Mouse (Mus musculus) forebrain, embryonic 12.5 days (tissue): ENCODE measurements around the gene Scube2. TPM values are rescaled to one million over a fixed set of nuclear protein-coding genes. Genes with fewer than 3 reads are reported as not detected.

Experiments
- ATAC-seq: fragments of 200-750 bp; cut with Nextera tagmentation; 2 replicates; pipeline ENCODE4 v1.8.0; 2017; ENCODE audit warnings: moderate TSS enrichment; ENCODE audit not compliant: low FRiP score
- H3K27ac ChIP-seq: fragments of 300-500 bp; sonication (generic); 2 replicates; pipeline ENCODE4 v1.5.1; 2016; ENCODE audit warnings: mild to moderate bottlenecking
- H3K27me3 ChIP-seq: fragments of 300-500 bp; sonication (generic); 2 replicates; pipeline ENCODE4 v1.6.1; 2016; ENCODE audit warnings: mild to moderate bottlenecking
- H3K36me3 ChIP-seq: fragments of 300-500 bp; sonication (generic); replicated peaks from 2 replicates; pipeline ENCODE4 v1.6.1; 2016; ENCODE audit warnings: mild to moderate bottlenecking
- H3K4me1 ChIP-seq: fragments of 300-500 bp; sonication (generic); 2 replicates; pipeline ENCODE4 v1.6.1; 2016
- H3K4me2 ChIP-seq: fragments of 300-500 bp; sonication (generic); 2 replicates; pipeline ENCODE4 v1.6.1; 2016; ENCODE audit warnings: mild to moderate bottlenecking, moderate library complexity
- H3K4me3 ChIP-seq: fragments of 300-500 bp; sonication (generic); replicated peaks from 2 replicates; pipeline ENCODE4 v1.5.1; 2016; ENCODE audit warnings: mild to moderate bottlenecking
- H3K9ac ChIP-seq: fragments of 300-500 bp; sonication (generic); 2 replicates; pipeline ENCODE4 v1.6.1; 2016; ENCODE audit warnings: mild to moderate bottlenecking
- H3K9me3 ChIP-seq: fragments of 300-500 bp; sonication (generic); 2 replicates; pipeline ENCODE4 v1.6.1; 2016
- WGBS: fragments of 180-500 bp; shearing (Covaris S2); methylation state at CpG from one replicate; pipeline ENCODE4 v1.1.7; 2016; 5-methylcytosine and 5-hydroxymethylcytosine counted together
- polyA plus RNA-seq: library from polyadenylated mRNA; unstranded; fragments of >200 nt; fragmentation: Nextera tagmentation; extraction: Ambion mirVana; gene quantifications from 2 replicates; pipeline ENCODE4 v1.2.1, GENCODE M21; 2016

The Scube2 gene
- polyA plus RNA-seq, 1 experiment from 2014 or later = 1.5 TPM

- Histone ChIP-seq H3K9ac (no peak overlapping the region), H3K27me3 (peaks cover 49% of the 10 kb centered on the region), H3K27ac (no peak overlapping the region), H3K4me2 (no peak overlapping the region), H3K36me3 (no peaks in the 10 kb centered on the region), H3K4me3 (no peak overlapping the region), H3K9me3 (no peaks in the 10 kb centered on the region), H3K4me1 (peaks cover 14% of the 10 kb centered on the region)
- no peak for ATAC-seq
- 69% methylated on average over 7 of the region's 7 CpGs for WGBS
Measured at GRCm38 (mm10) chr7:109783281-109783680, 82.2 kb downstream of the Scube2 start.

DNA sequence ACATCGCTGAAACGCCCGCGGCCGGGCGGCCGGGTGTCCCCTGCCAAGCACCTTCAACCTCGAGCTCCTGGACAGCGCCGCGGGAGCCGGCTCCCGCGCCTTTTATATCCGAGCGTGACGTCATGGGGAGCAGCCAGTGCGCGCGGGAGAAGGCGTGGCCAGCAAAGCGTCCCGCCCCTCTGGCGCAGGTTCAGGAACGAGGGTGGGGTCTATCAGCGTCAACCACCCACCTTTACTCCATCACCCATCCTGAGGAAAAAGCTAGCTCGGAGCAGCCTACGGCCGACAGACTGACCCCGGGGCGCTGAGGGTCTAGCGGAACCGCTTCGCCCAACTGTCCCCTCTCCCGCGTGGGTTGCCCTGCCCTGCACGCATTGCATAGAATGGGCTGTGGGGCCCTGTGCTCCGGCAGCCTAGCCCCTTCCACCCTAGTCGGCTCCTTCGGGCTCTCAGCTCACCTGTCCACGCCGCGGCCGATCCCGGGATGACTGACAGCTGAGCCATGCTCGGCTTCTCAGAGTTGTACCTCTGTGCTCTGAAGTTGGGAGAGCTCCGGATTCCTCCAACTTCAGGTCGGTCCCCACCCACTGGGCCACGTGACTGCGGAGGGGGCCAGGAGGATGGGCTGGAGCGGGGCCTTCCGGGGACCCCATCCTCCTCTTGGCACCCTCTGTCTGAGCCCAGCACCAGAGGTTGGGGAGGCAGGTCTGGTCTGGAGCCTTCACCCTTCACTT, 83.8 kb downstream of the Scube2 start, which contains the start of gene Nrip3:
Gene Nrip3 (minus strand): TSS at position 556 of the 734 bp plus-strand sequence.
- peak within 1 kb of the TSS; percentile 61 for H3K9ac ChIP-seq
- H3K36me3 ChIP-seq = no peaks in the 10 kb centered on the region
- H3K27me3 ChIP-seq = peaks cover 52% of the 10 kb centered on the region
- H3K9me3 ChIP-seq = no peaks in the 10 kb centered on the region
- 2% methylated on average over 52 of the region's 52 CpGs for WGBS
- no peak within 1 kb of the TSS for H3K27ac ChIP-seq
- peak within 1 kb of the TSS; percentile 52 for H3K4me3 ChIP-seq
- H3K4me1 ChIP-seq = peaks cover 14% of the 10 kb centered on the region
- peak; percentile 90 for ATAC-seq
- H3K4me2 ChIP-seq = peak within 1 kb of the TSS; percentile 92

- 2% methylated on average over 24 of the region's 24 CpGs for WGBS
Measured at GRCm38 (mm10) chr7:109781087-109781469, 84.4 kb downstream of the Scube2 start.

DNA sequence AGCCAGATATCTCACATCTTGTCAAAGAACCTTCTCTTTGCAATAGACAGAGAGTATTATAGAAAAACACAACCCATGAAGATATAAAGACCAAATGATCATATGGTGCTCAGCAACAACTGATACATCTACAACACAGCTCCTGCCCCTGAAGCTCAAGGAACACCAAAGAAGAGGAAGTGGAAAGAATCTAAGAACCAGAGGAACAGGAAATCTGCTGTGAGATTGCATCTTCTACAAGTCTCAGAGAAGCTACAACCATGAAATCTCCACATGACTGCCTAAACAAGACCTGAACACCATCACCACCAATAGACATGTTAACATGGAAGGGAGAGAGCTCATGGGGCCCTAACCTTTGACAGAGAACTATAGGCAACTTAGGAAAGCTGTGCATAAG, 93.2 kb downstream of the Scube2 start:
- H3K9me3 ChIP-seq = no peaks in the 10 kb centered on the region
- no peaks in the 10 kb centered on the region for H3K36me3 ChIP-seq
- H3K27ac ChIP-seq = no peak overlapping the region
- no peak for ATAC-seq
- no peak overlapping the region for H3K4me2 ChIP-seq
- no peak overlapping the region for H3K4me3 ChIP-seq
- no peaks in the 10 kb centered on the region for H3K4me1 ChIP-seq
- no peak overlapping the region for H3K9ac ChIP-seq
- H3K27me3 ChIP-seq = 0 out of 2 replicates have a peak, but pooled peaks cover 2% of the 10 kb centered on the region

More at GRCm38 (mm10) chr7:109781087-109781469, 84.4 kb downstream of the Scube2 start:
- Histone ChIP-seq H3K4me3 (peak overlapping the region; percentile 52), H3K36me3 (no peaks in the 10 kb centered on the region), H3K9ac (peak overlapping the region; percentile 61), H3K4me1 (peaks cover 14% of the 10 kb centered on the region), H3K27me3 (peaks cover 52% of the 10 kb centered on the region), H3K27ac (no peak overlapping the region), H3K4me2 (peak overlapping the region; percentile 92), H3K9me3 (no peaks in the 10 kb centered on the region)
- ATAC-seq = peak; percentile 68; the same call in 1 of the 2 replicates

DNA sequence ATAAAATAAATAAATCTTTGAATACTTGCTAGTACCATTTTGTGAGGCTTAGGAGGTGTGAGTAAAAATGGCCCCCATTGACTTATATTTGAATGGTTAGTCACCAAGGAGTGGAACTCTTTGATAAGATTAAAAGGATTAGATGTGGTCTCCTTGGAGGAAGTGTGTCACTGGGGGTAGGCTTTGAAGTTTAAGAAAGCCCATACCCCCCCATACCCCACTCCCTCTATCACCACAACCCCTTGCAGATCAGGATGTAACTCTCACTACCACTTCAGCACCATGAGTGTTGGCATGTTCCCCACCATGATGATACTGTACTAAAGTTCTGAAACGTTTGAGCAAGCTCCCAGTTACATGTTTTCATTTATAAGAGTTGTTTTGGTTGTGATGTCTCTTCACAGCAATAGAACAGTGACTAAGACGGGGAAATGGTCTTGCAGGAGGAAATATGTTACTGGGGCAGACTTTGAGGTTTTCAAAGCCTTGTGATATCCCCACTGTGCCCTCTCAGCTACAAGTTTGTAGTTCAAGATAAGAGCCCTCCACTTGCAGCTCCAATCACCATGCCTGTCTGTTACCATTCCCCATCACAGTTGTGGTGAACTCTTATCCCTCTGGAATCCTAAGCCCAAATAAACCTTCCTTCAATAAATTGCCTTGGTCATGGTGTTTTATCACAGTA, 96.6 kb downstream of the Scube2 start:
- ATAC-seq = no peak
- H3K4me1 ChIP-seq = no peaks in the 10 kb centered on the region
- WGBS = 60% methylated on average over 2 of the region's 2 CpGs
- H3K27me3 ChIP-seq = no peaks in the 10 kb centered on the region
- no peak overlapping the region for H3K4me3 ChIP-seq
- no peaks in the 10 kb centered on the region for H3K9me3 ChIP-seq
- H3K4me2 ChIP-seq = no peak overlapping the region
- H3K9ac ChIP-seq = no peak overlapping the region
- no peak overlapping the region for H3K27ac ChIP-seq
- no peaks in the 10 kb centered on the region for H3K36me3 ChIP-seq

DNA sequence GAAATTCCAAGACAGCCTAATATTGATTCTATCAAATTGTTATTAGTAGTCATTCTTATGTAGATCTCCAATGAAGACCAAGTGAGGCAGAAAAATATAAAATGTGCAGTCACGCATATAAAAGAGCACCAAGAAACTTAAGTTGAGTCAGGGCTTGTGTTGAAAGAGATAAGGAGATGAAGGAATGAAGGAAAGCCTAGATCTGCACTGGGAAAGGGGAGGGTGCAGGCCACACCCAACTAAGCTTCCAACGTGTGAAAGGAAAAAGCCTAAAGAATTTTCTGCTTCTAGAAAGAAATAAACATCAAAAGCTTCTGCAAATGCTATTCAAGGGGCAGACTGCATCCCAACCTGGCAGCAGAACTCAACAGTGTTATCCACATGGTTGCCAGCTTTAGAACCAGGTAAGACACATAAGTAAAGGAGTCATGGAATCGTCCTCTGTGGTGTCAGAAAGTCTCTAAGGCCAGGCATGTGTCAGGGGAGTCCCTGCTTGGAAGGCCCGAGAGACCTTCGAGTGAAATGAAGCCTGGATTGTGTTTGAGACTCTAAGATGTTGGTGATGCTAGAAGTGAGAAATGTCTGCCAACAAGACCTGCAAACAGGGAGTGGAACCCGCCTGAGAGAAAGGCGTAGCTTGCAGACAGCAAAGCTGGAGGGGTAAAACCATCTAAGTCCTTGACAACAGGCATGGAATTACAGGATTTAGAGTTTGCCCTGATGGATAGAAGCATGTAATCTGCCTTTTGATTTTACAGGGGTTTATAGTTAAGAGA, 97.7 kb downstream of the Scube2 start:
- Histone ChIP-seq H3K27me3 (no peaks in the 10 kb centered on the region), H3K4me3 (no peak overlapping the region), H3K4me1 (no peaks in the 10 kb centered on the region), H3K36me3 (no peaks in the 10 kb centered on the region), H3K9ac (no peak overlapping the region), H3K4me2 (no peak overlapping the region), H3K27ac (no peak overlapping the region), H3K9me3 (no peaks in the 10 kb centered on the region)
- no peak for ATAC-seq
- WGBS = 86% methylated on average over 7 of the region's 7 CpGs

DNA sequence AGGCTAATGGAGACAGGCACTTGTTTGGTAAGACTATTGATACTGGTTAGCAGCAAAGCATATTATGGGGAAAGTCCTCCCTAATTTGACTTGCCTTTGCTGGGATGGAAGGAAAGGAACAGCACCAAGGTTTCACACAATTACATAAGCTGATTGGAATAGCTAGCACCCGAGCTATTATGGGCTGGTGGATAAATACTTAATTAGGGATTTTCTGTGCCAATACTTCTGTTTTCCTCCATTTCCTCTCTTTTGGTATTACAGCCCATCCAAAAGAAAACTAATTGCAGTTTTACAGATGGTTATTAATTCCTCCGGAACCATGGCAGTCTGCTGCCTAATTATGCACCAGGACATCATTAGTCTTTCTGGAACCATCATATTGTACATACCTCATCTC, 101.5 kb downstream of the Scube2 start:
- no peak overlapping the region for H3K4me3 ChIP-seq
- H3K27me3 ChIP-seq = no peaks in the 10 kb centered on the region
- no peaks in the 10 kb centered on the region for H3K36me3 ChIP-seq
- no peak overlapping the region for H3K4me2 ChIP-seq
- H3K9me3 ChIP-seq = no peaks in the 10 kb centered on the region
- no peak overlapping the region for H3K9ac ChIP-seq
- WGBS = 49% methylated on average over 2 of the region's 2 CpGs
- no peaks in the 10 kb centered on the region for H3K4me1 ChIP-seq
- no peak overlapping the region for H3K27ac ChIP-seq
- ATAC-seq = no peak

- no peak overlapping the region for H3K9ac ChIP-seq
- ATAC-seq = no peak
- 96% methylated on average over 3 of the region's 3 CpGs for WGBS
- no peak overlapping the region for H3K27ac ChIP-seq
- no peaks in the 10 kb centered on the region for H3K9me3 ChIP-seq
- H3K36me3 ChIP-seq = no peaks in the 10 kb centered on the region
- H3K27me3 ChIP-seq = no peaks in the 10 kb centered on the region
- no peak overlapping the region for H3K4me2 ChIP-seq
- H3K4me3 ChIP-seq = no peak overlapping the region
- H3K4me1 ChIP-seq = peaks cover 15% of the 10 kb centered on the region
Measured at GRCm38 (mm10) chr7:109756291-109756690, 109.2 kb downstream of the Scube2 start.

DNA sequence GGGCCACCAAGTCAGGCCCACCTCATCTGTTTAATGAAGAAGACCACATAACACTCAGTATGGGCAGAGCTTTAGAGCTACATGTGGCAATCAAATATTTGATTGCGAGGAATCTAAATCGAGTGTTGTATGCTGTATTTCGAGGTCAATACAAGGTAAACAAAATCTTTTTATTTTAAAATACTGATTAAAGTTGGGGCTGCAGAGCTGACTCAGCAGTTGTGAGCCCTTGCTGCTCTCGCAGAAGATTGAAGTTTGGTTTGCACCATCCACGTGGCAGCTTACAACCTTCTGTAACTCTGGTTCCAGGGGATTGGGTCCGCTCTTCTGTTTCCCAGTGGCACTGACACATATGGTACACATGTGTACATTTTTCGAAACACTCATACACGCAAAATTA, 111.4 kb downstream of the Scube2 start:
- peaks cover 17% of the 10 kb centered on the region for H3K4me1 ChIP-seq
- no peaks in the 10 kb centered on the region for H3K36me3 ChIP-seq
- no peaks in the 10 kb centered on the region for H3K9me3 ChIP-seq
- WGBS = 90% methylated on average over 8 of the region's 8 CpGs
- H3K27ac ChIP-seq = no peak overlapping the region
- H3K4me2 ChIP-seq = no peak overlapping the region
- H3K9ac ChIP-seq = no peak overlapping the region
- no peak overlapping the region for H3K4me3 ChIP-seq
- no peak for ATAC-seq
- no peaks in the 10 kb centered on the region for H3K27me3 ChIP-seq

- peak within 1 kb of the TSS; percentile 91 for H3K4me3 ChIP-seq
- no peaks in the 10 kb centered on the region for H3K27me3 ChIP-seq
- ATAC-seq = peak; percentile 89
- peak within 1 kb of the TSS; percentile 88 for H3K9ac ChIP-seq
- peaks cover 17% of the 10 kb centered on the region for H3K4me1 ChIP-seq
- H3K4me2 ChIP-seq = peak within 1 kb of the TSS; percentile 89
- WGBS = under 1% methylated on average over 74 of the region's 74 CpGs
- H3K9me3 ChIP-seq = no peaks in the 10 kb centered on the region
- H3K36me3 ChIP-seq = 0 out of 2 replicates have a peak, but pooled peaks cover under 1% of the 10 kb centered on the region
- peak within 1 kb of the TSS; percentile 82 for H3K27ac ChIP-seq
Measured at GRCm38 (mm10) chr7:109752008-109752925, 113.2 kb downstream of the Scube2 start, which contains the start of gene Tmem9b. TSS of gene Tmem9b (minus strand) at chr7:109752875.

DNA sequence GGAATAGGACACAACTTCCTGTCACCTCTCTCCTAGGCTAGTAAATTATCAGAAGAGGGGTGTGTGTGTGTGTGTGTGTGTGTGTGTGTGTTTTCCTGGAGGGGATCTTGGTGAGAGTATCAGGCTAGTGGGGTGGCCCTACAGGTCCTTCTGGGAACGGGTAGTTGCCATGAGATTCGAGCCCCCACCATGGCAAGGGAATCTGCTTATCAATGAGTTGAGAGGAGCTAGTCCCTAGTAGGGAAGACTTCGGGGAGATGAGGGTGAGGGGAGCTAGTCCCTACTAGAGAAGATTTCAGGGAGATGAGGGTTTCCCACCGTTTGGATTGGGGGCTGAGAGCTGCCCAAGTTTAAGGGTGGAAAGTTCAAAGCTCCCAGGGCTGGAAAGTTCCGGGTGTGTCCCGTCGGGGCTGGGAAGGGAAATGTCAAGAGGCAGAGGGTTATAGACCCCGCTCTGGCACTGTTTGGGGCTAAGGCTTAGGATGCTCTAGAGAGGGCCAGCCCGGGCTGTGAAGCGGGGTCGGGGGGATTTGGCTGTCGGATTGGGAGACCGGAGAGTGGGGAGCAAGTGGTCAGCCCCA, 114.0 kb downstream of the Scube2 start:
- H3K27ac ChIP-seq = peak overlapping the region; percentile 82
- ATAC-seq = peak; percentile 14; the same call in 1 of the 2 replicates
- H3K36me3 ChIP-seq = 0 out of 2 replicates have a peak, but pooled peaks cover 4% of the 10 kb centered on the region
- peak overlapping the region; percentile 89 for H3K4me2 ChIP-seq
- WGBS = 3% methylated on average over 13 of the region's 13 CpGs
- peak overlapping the region; percentile 91 for H3K4me3 ChIP-seq
- H3K4me1 ChIP-seq = peaks cover 17% of the 10 kb centered on the region
- peak overlapping the region; percentile 88 for H3K9ac ChIP-seq
- H3K27me3 ChIP-seq = no peaks in the 10 kb centered on the region
- no peaks in the 10 kb centered on the region for H3K9me3 ChIP-seq
